Mouse (Mus musculus) gastrocnemius, postnatal 4 days (tissue): Measurements from ENCODE around the gene Ifitm6. TPM values are rescaled to one million over a fixed set of nuclear protein-coding genes. Genes with fewer than 3 reads are reported as not detected.
"Not testable (repeated sequence)": the region's sequence is repeated elsewhere in the genome, so short reads cannot be mapped to it uniquely, and the experiment has no call there.

Experiments
- DNase-seq, 2 experiments: peaks; one replicate each; pipeline ENCODE4 v3.0.0; 2021 to 2022; ENCODE audit warnings: low spot score in 2 of 2, mixed read lengths in 2 of 2
- long read RNA-seq, 2 experiments: library from polyadenylated mRNA; stranded (forward); transcript quantifications; one replicate each; pipeline ENCODE4 v2.0.0; 2021
- total RNA-seq, 2 experiments: library from RNA; stranded (reverse); gene quantifications; 2 replicates each; pipeline ENCODE4 v1.2.3; 2021

Ifitm6 gene
- 1 to 10 TPM in 1 of 2 experiments, not detected in 1; 1.2 TPM for total RNA-seq
- long read RNA-seq, experiment 1: 0 reads
- long read RNA-seq, experiment 2, partial matches to known transcripts: 0 of 1 reads
- long read RNA-seq, experiment 2, other reads (novel, unspliced or antisense): 0 of 1 reads

DNA sequence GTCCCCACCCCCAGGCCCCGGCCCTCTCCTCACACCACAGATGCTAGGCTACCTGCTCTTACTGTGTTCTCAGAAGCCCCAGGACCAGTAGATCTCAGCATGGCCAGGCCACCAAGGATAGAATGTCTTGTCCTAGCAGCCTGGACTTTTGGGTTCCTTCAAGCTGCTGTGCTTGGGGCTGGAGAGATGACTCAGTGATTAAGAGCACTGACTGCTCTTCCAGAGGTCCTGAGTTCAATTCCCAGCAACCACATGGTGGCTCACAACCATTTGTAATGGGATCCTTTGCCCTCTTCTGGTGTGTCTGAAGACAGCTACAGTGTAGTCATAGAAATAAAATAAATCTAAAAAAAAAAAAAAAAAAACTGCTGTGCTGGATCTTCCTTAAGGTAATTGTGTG, at the start of gene Ifitm6:
TSS of gene Ifitm6 (minus strand) at position 101 of the 400 bp plus-strand sequence.
- not testable (repeated sequence) for DNase-seq

DNA sequence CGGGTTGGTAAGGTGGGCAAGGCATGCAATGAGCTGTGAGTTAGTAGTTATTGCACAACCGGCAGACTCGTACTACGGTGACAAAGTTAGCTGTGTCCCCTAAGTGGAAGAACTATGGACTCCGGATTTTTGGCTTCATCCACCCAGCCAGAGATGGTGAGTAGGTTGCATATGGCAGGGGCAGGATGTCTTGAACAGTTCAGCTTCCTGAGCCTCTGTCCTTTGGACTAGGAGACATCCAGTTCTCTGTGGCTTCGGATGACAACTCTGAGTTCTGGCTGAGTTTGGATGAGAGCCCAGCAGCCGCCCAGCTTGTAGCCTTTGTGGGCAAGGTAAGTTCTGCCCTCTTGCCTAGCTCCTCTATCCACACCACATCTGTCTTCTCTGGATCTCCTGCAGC, 46.9 kb upstream of the Ifitm6 start:
- DNase-seq: no peak

- DNase-seq: no peak
Observed at GRCm38 (mm10) chr7:141064175-141064574, 46.5 kb upstream of the Ifitm6 start.

DNA sequence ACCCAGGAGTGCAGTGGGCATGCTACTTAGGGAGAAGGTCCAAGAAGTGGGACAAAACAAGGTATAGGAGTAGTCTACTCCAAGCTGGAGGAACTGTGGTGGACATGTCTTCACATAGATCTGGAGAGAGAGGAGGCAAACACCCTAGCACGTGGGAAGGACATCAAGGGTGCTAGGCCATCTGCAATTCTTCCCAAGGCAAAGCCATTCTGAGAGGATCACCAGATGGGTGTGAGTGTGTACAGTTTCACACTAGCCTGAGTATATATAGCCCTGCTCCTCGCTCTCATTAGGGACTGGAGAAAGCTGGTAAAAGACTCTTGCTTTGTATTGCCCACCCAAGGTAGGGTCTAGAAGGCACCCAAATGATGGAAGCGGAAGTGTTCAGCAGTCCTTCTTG, 45.6 kb upstream of the Ifitm6 start:
- DNase-seq: no peak

GRCm38 (mm10) chr7:141062525-141062924, 44.8 kb upstream of the Ifitm6 start:
- no peak for DNase-seq

- DNase-seq: no peak
Observed at GRCm38 (mm10) chr7:141061269-141061692, 43.6 kb upstream of the Ifitm6 start.

DNA sequence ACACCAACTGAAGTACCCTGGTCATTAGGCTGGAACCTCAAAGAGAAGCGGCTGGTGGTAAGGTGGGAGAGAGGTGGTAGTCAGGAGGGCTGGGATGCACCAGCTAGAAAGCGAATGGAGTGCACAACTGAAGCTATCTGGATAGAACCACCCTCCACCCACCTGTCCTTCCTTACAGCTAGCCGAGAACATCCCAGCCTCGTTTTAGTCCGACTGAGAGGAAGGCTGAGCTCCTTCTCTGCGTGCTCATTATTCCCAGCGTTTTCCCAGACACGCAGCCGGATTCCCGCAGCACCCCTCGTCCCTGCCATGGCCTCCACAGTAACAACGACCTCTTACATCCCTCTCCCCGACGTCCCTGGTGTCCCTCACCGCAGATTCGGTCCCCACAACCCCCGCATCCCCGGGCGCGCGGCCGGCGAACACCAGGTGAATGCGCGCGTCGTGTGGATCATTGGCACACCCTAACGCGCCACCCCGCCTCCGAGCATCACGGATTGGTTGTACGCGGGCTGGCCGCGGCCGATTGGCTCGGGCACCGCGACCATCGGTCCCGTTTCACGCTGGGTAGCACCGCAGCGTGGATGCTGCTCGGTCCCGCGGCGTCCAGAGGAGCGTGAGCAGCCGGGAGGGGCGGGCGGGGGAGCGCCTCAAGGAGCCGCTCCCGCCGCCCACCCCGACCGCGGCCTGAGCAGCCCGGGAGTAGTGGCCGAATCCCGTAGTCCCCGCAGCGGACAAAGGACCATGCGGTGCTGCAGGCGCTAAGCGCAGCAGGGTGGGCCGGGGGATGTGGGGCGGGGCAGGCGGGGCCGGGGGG, 42.9 kb upstream of the Ifitm6 start, which contains the start of gene B4galnt4:
TSS of gene B4galnt4 (plus strand) at position 679 of the 817 bp plus-strand sequence.
- peak in 1 of 2 experiments; percentile 52 for DNase-seq

DNA sequence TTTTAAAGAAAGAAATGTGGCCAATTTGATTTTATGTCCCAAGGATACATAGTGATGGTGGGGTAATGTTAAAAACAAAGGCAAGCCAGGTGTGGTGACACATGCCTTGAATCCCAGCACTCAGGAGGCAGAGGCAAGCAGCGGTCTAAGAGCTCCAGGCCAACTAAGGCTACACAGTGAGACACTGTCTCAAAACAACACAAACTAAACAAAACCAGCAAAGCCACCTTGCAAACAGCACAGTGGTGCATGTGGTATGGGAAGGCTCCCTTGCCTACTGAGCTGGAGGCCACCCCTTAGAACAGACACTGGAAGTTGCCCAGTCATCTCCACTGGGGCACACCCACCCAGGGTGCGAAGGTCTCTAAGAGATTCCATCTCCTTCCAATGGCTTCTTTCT, 42.2 kb upstream of the Ifitm6 start:
- DNase-seq: no peak

DNA sequence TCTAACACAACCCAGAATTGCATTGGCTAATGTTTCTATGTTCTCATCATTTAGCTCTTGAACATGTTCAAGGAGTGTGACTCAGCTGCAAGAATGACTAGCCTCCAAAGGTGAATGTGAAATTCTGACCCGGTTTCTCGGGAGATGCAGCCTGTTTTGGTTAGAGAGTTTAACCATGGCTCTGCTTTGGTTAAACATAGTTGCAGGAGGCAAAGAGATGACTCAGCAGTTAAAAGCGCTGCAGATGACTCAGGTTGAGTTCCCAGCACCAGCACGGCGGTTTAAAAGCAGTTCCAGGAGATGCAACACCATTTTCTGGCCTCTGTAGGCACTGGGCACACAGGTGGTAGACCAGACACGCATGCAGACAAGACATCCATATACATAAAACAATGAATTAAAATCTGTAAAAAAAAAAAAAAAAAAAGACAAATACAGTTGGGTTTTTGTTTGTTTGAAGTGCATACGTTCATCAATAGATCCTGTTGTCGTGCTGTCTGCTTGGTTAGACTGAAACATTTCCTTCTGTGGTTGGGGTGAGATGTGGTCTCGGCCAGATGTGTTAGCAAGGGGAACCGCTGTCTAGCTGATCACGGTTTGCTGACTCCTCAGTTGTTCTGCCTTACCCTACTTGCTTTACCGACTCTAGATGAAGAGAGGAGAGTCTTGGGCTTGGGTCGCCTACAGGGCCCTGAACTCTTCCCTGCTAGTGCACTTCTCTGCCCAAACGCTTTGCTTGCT, 41.0 kb upstream of the Ifitm6 start:
- no peak for DNase-seq

- DNase-seq: no peak
Observed at GRCm38 (mm10) chr7:141057541-141057940, 39.8 kb upstream of the Ifitm6 start.

DNA sequence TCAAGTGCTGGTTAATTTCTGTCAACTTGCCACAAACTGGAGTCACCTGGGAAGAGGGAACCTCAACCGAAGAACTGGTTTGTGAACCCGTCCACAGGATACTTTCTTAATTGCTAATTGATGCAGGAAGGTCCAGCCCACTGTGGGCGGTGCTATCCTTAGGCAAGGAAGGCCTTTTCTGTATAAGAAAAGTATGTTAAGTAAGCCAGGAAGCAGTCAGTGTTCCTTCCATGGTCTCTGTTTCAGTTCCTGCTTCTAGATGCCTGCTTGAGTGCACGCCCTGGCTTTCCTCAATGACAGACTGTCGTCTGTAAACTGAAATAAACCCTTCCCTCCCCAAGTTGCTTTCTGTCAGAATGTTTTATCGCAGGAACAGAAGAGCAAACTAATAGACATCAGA, 39.3 kb upstream of the Ifitm6 start:
- DNase-seq: no peak

DNA sequence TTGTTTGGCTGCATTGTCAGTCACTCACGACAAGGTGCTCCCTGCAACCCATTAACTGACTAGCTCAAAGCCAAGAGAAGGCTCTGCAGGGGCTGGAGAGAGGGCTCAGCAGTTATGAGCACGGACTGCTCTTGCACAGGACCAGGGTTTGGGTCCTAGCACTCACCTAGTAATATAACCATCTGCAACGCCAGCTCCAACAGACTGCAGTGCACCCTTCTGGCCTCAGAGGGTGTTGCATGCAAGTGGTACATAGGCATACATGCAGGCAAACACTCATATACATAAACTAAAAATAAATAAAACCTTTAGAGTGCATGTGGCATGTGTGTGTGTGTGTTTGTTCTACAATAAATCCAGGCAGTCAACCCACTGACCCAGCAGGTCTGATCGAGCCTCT, 38.1 kb upstream of the Ifitm6 start:
- no peak for DNase-seq

DNA sequence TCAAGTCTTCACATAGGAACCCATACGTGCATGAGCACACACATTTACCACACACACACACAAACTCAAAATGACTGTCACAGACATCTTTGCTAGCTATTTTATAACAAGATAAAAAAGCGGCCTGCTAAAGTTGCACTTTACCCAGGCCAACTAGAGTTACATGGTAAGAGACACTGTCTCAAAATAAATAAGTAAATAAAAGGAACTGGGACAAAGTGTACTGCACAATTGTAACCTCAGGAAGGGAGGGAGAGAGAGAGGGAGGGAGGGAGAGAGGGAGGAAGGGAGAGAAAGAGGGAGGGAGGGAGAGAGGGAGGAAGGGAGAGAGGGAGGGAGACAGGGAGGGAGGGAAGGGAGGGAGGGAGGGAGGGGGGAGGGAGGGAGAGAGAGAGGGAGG, 34.7 kb upstream of the Ifitm6 start:
- no peak for DNase-seq

DNA sequence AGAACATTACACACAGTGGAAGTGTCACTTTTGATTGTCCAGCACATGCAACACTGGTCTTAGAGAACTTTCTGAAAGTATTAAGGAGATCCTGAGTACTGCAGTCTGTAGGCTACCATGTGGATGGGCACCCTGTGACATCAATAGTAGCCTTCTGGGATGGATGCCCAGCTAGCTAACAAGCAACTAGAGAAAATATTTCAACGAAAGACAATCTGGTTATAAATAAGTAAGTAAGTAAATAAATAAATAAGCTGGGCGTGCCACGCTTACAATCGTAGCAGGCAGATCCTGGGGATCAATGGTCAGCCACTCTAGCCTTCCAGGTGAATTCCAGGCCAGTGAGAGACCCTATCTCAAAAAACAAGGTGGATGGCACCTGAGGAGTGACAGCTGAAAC, 34.3 kb upstream of the Ifitm6 start:
- DNase-seq: no peak

DNA sequence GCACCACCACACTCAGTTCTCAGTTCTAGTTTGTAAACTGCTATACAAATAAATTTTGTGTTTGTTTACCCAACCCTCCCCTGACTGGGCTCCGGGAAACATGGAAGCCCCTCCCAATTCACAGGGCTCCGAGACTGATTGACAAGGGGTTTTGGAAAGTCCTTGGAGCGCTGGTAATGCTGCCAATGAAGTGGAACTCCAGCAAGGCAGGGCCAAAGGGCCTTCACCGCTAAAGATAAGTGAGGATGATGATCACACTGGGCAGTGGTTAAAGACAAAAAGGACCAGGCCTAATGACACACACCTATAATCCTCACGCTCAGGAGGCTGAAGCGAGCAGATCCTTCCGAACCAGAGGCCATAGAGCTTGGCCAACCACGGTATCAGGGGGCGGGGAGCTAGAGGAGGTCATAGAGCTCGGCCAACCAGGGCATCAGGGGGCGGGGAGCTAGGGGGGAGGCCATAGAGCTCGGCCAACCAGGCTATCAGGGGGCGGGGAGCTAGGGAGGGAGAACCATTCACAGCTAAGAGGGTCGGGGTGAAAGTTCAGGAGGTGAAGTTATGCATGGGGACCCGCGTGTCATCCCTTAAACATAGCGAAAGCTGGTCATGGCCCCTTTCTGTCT, 33.4 kb upstream of the Ifitm6 start:
- no peak for DNase-seq

- DNase-seq: no peak
Observed at GRCm38 (mm10) chr7:141049326-141049725, 31.6 kb upstream of the Ifitm6 start.

DNA sequence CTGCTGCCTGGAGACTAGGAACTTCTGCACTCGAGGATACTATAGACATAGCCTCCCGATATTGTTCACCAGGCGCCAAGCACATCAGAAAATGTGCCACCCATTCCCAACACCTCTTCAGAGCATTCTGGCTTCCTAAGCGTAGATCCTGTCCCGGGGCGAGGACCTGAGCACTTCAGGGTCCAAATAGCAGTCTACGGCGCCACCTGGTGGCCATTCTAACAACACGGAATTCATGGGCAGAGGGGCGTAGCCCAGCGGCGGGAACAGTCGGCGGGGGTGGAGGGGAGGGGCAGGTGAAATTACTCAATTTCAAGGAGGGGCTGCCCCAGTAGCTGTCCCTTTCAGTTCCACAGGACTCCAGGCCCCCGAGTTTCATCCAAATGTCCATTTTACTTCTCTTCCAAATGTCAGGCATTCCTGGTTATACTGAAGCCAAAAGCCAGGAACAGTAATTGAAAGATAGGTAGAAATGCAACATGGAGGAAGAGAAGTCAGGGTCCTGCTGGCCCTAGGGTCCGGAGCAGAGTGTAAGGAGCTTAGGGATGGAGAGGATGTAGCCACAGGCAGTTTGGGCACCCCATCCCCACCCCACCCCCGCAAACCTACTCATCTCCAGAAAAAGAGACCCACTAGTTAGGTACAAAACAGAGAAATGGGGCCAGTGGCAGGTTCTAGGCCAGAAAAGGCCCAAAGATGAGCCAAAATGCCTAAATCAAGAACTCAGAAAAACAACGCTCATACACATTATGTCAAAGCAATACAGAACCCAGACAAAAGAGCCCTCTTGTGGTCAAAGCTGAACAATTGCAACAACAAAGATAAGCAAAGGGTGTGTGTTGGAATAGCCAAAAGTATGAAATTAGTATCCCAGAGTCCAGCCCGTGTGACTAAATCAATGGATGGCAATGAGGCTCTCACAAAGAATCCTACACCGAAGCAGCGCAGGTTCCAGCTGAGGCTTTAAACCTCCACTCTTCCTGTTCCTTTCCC, 30.8 kb upstream of the Ifitm6 start:
- peak; percentile 88 to 93 for DNase-seq

DNA sequence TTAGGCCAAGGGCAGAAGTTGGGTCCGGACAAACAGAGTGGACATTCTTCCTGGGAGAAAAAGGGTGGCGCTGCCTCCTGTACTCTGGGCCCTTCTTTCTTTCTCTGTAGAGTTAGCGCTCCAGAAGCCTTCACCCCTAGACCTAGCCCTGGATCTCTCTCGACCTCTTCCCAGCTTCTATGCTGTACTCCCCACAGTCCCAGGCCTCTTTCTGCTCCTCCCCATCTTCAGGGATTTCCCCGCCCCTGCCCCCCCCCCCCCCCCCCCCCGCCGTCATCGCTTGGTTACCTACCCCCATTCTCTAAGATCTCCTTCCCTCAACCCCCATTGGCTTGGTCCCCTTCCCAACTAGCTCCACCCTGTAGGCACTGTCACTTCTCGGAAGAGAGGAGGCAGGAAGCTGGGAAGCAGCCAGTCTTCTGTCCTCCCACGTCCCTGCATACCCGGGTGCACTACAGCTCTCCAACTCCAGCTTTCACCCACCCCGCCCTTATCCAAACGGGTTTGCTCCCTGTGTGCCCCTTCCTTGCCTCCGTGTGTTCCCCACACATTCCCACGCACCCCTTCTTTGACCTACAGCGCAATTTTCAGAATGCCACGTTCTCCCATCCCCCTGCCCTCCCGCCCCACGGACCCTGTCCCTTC, 30.0 kb upstream of the Ifitm6 start:
- DNase-seq: peak; percentile 53 to 80

DNA sequence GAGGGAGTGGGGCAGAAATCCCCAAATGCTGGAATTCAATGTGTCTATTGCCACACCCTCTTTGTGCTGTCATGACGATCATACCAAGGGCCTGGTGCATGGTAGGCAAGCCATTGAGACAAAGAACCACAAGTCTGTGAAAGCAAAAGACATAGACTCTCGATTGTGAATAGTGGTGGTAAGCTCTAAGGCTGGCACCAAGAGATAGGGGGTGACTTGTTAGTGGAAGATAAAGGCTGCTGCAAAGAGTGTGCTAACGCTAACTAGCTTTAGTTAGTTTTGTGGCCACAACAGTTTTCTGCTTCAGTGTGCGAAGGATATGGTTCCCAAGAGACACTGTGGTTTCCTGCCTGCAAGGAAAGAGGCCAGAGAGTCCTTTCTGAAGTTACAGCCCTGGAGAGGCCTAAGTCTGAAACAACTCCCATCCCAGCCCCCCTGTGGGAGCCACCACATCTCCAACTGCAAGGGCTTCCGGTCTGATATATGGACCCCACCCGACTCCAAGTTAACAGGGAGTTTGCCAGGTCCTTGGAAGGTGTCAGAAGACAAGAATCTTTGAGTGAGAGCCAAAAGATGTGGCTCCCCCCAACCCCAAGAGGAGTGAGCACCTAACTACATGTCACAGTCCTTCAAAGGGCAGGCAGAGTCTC, 29.3 kb upstream of the Ifitm6 start:
- no peak for DNase-seq
